Mouse (Mus musculus) lung, postnatal 0 days (tissue): ENCODE data around the gene Keg1.

Source experiments
- CTCF ChIP-seq: IDR thresholded peaks from 2 replicates; pipeline ENCODE4 v1.5.1; 2016; ENCODE audit warnings: antibody characterized with exemption, mild to moderate bottlenecking
- EP300 ChIP-seq: IDR thresholded peaks from 2 replicates; pipeline ENCODE4 v1.6.1; 2016; ENCODE audit warnings: antibody characterized with exemption, mild to moderate bottlenecking, control low read depth

DNA sequence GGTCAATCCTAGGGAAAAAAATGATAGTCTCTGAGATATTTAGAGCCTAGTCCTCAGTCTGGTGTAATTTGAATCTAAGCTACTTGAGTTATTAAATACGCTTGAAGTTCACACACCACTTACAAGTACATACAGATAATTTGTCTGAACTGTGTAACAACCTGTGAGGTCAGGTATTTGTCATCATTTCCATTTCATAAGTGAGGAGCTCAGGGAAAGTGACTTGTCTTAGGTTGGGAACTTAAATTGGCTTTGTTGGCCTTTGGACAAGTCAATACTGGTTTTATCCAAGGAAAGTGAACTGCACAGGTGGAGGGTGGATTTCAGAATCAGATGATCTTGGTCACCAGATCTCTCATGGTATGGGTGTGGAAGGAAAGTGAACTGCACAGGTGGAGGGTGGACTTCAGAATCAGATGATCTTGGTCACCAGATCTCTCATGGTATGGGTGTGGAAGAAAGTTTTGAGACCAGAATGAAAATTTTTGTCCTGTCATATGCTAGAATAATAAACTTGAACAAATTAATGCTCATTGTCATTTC is 63.4 kb downstream of the Keg1 start:
- TF ChIP-seq CTCF (no peak), EP300 (no peak)
